Mouse (Mus musculus) ES-E14 (cell line): ENCODE measurements around the gene Prkch.

Experiments
- CHD2 ChIP-seq: IDR thresholded peaks from 2 replicates; pipeline ENCODE4 v1.6.1; 2014; ENCODE audit warnings: mild to moderate bottlenecking, low read depth, low read length, inconsistent platforms
- MAFK ChIP-seq: IDR thresholded peaks from 2 replicates; pipeline ENCODE4 v1.6.1; 2014; ENCODE audit warnings: mild to moderate bottlenecking, low read depth, low read length, inconsistent platforms; ENCODE audit not compliant: insufficient read depth
- ZC3H11A ChIP-seq: IDR thresholded peaks from 2 replicates; pipeline ENCODE4 v1.6.1; 2012; ENCODE audit warnings: low read depth, mild to moderate bottlenecking, inconsistent platforms, low read length, borderline replicate concordance
- ZNF384 ChIP-seq: IDR thresholded peaks from 2 replicates; pipeline ENCODE4 v1.6.1; 2012; ENCODE audit warnings: low read depth, low read length, inconsistent platforms

- no peak for TF ChIP-seq MAFK
- TF ChIP-seq CHD2: no peak
- TF ChIP-seq ZNF384: no peak
- TF ChIP-seq ZC3H11A: no peak
These were observed 184.2 kb downstream of the Prkch start for GRCm38 (mm10) chr12:73768788-73769187.
